Mouse (Mus musculus): ENCODE data around the gene Kdm2a.

The Kdm2a gene

GRCm38 (mm10) chr19:4330603-4331002 lies 67.5 kb downstream of the Kdm2a start:
- DNase-seq (ENCODE audit: extremely low spot score, low read depth, low spot score) = no peak

GRCm38 (mm10) chr19:4328737-4329304 lies 69.3 kb downstream of the Kdm2a start:
- DNase-seq (ENCODE audit: extremely low spot score, low read depth, low spot score) = no peak

- no peak for DNase-seq (ENCODE audit: extremely low spot score, low read depth, low spot score)
Observed at GRCm38 (mm10) chr19:4326881-4327280, 71.2 kb downstream of the Kdm2a start.

GRCm38 (mm10) chr19:4326106-4326505 lies 72.0 kb downstream of the Kdm2a start:
- no peak for DNase-seq (ENCODE audit: extremely low spot score, low read depth, low spot score)

- DNase-seq (ENCODE audit: extremely low spot score, low read depth, low spot score) = no peak
Observed at GRCm38 (mm10) chr19:4322134-4322533, 76.0 kb downstream of the Kdm2a start.

GRCm38 (mm10) chr19:4321622-4322021 lies 76.5 kb downstream of the Kdm2a start:
- DNase-seq (ENCODE audit: extremely low spot score, low read depth, low spot score) = no peak

GRCm38 (mm10) chr19:4319272-4319671 lies 78.8 kb downstream of the Kdm2a start:
- no peak for DNase-seq (ENCODE audit: extremely low spot score, low read depth, low spot score)

GRCm38 (mm10) chr19:4317181-4317580 lies 80.9 kb downstream of the Kdm2a start:
- DNase-seq (ENCODE audit: extremely low spot score, low read depth, low spot score) = no peak

- DNase-seq (ENCODE audit: extremely low spot score, low read depth, low spot score) = no peak
Observed at GRCm38 (mm10) chr19:4315223-4315944, 82.7 kb downstream of the Kdm2a start.

GRCm38 (mm10) chr19:4309776-4310185 lies 88.3 kb downstream of the Kdm2a start:
- DNase-seq (ENCODE audit: extremely low spot score, low read depth, low spot score) = no peak

GRCm38 (mm10) chr19:4309302-4309701 lies 88.8 kb downstream of the Kdm2a start:
- no peak for DNase-seq (ENCODE audit: extremely low spot score, low read depth, low spot score)

- DNase-seq (ENCODE audit: extremely low spot score, low read depth, low spot score) = no peak
Observed at GRCm38 (mm10) chr19:4306190-4306577, 91.9 kb downstream of the Kdm2a start, which contains the start of gene Grk2. TSS of gene Grk2 (minus strand) at chr19:4306222.

- DNase-seq (ENCODE audit: extremely low spot score, low read depth, low spot score) = no peak
Observed at GRCm38 (mm10) chr19:4305491-4306189, 92.4 kb downstream of the Kdm2a start.

GRCm38 (mm10) chr19:4304871-4305321 lies 93.2 kb downstream of the Kdm2a start:
- no peak for DNase-seq (ENCODE audit: extremely low spot score, low read depth, low spot score)

- no peak for DNase-seq (ENCODE audit: extremely low spot score, low read depth, low spot score)
Observed at GRCm38 (mm10) chr19:4304251-4304821, 93.7 kb downstream of the Kdm2a start.

GRCm38 (mm10) chr19:4303640-4303995 lies 94.5 kb downstream of the Kdm2a start:
- DNase-seq (ENCODE audit: extremely low spot score, low read depth, low spot score) = no peak

GRCm38 (mm10) chr19:4302936-4303639 lies 95.0 kb downstream of the Kdm2a start:
- DNase-seq (ENCODE audit: extremely low spot score, low read depth, low spot score) = no peak

GRCm38 (mm10) chr19:4301735-4302651 lies 96.1 kb downstream of the Kdm2a start:
- DNase-seq (ENCODE audit: extremely low spot score, low read depth, low spot score) = no peak

- no peak for DNase-seq (ENCODE audit: extremely low spot score, low read depth, low spot score)
Observed at GRCm38 (mm10) chr19:4300852-4301734, 97.0 kb downstream of the Kdm2a start.
